Mouse (Mus musculus): ENCODE data around the gene Cdhr2.

Gene Cdhr2

GRCm38 (mm10) chr13:54783235-54783634, 82.0 kb downstream of the Cdhr2 start:
- DNase-seq (ENCODE audit: low spot score) = no peak

- DNase-seq (ENCODE audit: low spot score) = no peak
Observed at GRCm38 (mm10) chr13:54783698-54784097, 82.4 kb downstream of the Cdhr2 start, which contains the start of gene Eif4e1b. Eif4e1b (plus strand) TSS chr13:54783998.

All from layer of hippocampus, adult 9-10 months (tissue).